Mouse (Mus musculus) embryonic stem cell, embryonic (primary cell): Measurements from ENCODE around the gene Plxna4.

Experiments
- CTCF ChIA-PET, 4 experiments: fragments of 300-600 bp in 2 of 4; fragments of 350-600 bp in 2 of 4; sonication (Branson Sonifier 250); formaldehyde crosslinking; loops; one replicate each; lab custom pipeline; 2022; ENCODE audit warnings: inconsistent platforms in 2 of 4; lab: Charles Lee
- POLR2A ChIA-PET, 4 experiments: fragments of 300-600 bp in 2 of 4; fragments of 350-600 bp in 2 of 4; sonication (Branson Sonifier 250); formaldehyde crosslinking; loops; one replicate each; lab custom pipeline; 2022; ENCODE audit warnings: antibody characterized with exemption in 4 of 4, inconsistent platforms in 1 of 4; lab: Charles Lee

Plxna4 gene

DNA sequence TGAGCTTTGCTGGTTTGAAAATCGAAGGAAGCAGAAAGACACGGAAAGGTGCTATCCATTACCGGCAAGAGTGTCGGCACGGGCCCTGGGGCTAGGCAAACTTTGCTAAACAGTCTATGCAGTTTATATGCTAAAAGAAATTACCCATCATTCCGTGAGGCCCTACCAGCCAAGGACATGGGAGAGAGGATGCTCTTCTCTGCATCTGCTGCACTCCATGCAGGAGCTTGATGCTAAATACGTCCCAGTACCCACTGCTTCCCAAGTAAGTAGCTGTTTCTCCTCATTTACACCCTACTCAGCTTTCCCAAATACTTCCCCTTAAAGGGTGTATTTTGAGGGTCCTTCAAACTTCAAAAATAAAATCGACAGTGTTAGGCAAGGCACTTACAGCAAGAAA lies 203.6 kb downstream of the Plxna4 start:
- ChIA-PET CTCF (no interaction called here), POLR2A (no interaction called here)

DNA sequence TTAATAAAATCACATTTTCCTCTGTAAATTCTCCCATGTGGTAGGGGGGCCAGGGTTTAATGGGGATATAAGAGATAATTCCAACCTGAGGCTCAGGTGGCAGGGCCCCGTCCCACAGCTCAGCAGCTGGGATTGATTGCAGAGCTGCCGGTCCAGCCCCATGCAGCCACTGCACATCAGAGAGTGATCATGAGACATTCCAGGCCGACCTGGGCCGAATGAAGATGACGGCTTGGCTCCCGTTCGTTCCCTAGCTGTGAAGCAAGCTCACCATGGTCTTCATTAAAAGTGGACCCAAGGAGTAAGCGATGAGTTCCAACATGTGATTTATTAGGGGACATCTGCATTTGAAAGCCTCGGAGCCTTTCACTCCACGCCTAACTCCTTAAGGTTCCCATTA lies 206.5 kb downstream of the Plxna4 start:
- CTCF ChIA-PET, result interaction anchor here in 1 of 4 experiments (0.6 kb wide), 1 partner anchor 1807 kb away, joined by 3 read pairs; no protein-coding TSS in a partner anchor
- POLR2A ChIA-PET, result no interaction called here

DNA sequence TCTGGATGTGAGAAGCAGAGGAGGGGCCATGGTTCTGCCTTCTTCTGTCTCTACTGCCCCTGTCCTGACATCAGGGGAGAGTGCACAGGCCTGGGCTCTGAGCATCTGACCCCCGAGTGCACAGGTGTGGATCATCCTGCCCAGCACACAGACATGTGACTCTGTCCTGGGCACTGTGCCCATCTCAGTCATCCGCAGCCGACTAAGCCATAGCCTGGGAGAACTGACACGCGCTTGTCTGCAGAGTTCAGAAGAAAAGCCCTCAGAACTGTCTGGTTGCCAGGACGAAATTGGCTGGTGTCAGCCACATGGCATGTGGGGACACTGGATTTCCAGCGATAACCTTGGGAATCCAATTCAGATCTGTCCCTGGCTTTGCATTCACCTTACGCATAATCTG lies 210.8 kb downstream of the Plxna4 start:
- ChIA-PET CTCF (interaction anchor here in 1 of 4 experiments (0.7 kb wide), 1 partner anchor 551 kb away, joined by 3 read pairs; no protein-coding TSS in a partner anchor), POLR2A (no interaction called here)

DNA sequence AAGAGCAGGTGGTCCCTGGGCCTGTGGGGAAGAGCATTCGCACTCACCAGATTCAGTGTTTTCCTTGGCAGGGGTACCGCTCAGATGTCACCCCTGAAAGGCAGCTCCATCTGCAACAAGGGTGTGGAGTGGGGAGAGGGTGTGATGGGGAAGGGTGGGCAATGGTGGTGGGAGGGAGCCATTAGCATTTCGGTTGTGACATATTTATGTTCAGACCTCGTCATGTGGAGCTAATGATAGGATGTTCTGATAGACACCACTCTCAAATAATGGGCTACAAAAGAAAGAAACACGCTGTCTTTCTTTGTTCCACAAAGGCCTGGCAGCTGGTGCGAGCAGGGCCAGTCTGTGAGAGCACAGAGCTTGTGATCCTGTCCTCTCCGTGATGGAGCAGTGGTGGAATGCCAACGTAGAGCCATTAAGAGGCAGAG lies 214.0 kb downstream of the Plxna4 start:
- CTCF ChIA-PET, result no interaction called here
- POLR2A ChIA-PET, result no interaction called here

DNA sequence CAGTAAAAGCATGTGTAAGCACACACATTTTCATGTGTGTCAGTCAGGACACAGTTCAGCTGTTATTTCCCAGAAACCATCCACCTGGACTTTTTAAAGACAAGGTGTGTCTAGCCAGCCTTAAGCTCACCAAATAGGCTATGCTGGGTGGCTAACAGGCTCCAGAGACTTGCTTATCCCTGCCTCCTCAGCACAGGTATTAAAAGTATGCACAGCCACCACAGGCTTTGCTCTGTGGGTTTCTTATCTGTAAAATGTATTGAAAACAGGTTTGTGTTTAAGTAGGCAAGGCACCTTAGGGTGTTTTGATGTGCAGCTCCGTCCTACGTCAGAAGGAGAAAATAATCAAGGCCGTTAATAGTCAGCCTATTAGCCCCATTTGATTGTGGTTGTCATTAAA lies 218.9 kb downstream of the Plxna4 start:
- CTCF ChIA-PET, result no interaction called here
- POLR2A ChIA-PET, result no interaction called here

DNA sequence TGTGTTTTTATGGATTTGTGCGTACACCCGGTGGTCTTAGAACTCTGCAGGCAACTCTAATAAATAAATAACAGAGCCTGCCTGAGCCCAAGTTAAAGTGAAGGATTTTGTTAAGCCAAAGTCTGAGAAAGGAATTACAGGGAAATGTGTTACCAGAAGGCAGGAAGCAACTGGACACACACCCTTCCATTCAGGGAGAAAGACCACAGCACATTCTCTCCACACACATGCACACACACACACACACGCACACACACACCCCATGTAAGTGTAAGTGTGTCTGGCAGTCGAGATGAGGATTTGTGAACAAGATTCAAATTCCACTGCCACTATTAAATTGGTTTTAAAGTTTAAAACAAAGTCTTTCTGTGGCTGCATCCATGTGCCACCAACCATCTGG lies 219.6 kb downstream of the Plxna4 start:
- ChIA-PET CTCF (no interaction called here), POLR2A (interaction anchor here in 1 of 4 experiments (0.6 kb wide), 1 partner anchor 1386 kb away, joined by 3 read pairs; no protein-coding TSS in a partner anchor)

DNA sequence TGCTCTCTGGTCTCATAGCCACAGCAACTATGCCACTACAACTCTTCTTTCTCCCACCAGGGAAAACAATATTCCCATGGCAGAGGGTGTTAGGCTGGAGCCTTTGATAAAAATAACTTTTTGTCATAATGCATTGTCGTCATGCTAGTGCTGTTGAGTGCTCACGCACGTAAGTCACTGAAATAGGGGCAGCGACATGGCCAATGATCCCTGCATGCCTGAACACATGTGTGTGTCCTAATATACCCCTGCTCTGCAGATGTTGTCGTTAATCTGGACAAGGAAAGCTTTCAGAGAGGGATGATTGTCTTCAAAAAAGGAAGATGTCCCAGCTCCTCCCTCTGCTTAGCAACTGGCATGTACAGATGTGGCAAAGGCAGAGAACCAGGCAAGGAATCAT lies 223.1 kb downstream of the Plxna4 start:
- CTCF ChIA-PET, result no interaction called here
- POLR2A ChIA-PET, result no interaction called here

DNA sequence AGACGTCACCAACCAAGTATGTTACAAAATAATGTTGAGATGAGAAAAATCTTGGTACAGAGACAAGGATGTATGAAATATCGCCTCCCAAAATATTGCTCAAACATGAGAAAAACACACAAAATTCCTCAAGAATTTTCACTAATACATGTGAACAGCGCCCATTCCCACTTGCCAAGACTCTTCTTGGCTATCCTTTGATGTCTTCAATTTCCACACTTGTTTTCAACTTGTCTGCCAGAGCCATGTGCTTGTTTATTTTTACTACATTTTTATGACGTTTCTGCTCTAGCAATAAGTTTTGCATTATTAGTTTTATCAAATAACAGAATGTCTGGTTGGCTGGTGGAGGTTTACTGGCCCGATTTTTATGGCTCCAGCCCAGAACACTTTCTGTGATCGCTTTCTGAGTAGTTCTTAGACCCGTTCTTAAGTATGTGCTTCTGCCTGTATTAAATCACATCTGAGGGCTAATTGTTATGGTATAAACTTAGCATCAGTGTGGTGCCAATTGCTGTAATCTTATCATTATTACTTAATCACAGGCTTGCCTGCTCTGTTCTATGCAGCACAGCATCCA lies 224.4 kb downstream of the Plxna4 start:
- CTCF ChIA-PET, result no interaction called here
- POLR2A ChIA-PET, result no interaction called here

DNA sequence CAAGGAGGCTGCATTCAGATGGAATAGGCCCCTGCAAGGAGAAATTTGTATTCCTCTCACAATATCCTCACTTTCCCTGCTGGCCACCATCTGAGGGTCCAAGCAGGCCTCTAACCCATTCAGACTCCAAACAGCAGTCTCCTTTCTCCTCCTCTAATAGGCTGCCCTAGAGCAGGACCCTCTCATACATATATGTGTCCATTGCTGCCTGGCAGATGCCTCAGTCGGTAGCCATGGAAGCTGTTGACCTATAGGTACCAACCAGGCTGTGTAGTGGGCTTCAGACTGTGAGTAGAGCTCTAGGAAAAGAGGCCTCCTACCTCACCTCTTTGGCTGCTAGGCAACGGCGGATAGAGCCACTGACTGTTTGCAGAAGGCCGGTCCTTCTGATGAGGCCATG lies 225.6 kb downstream of the Plxna4 start:
- CTCF ChIA-PET, result no interaction called here
- POLR2A ChIA-PET, result no interaction called here

DNA sequence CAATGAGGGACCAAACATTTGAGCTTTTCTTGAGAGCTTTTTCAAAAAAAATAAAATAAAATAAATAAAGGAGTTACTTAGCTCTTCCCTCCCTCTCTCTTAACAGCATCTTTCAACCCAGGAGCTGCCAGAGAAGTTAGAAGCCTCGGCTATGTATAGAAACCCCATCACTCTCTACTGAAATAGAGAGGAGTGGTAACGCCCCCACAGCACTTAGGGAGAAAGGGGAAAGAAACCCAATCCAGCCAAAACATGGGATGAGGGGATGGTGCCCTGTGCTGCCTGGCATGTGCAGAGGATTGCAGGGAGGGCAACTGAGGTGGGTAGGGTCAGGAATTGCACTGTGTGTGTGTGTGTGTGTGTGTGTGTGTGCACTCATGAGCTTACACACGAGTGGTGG lies 228.3 kb downstream of the Plxna4 start:
- CTCF ChIA-PET, result no interaction called here
- POLR2A ChIA-PET, result no interaction called here

DNA sequence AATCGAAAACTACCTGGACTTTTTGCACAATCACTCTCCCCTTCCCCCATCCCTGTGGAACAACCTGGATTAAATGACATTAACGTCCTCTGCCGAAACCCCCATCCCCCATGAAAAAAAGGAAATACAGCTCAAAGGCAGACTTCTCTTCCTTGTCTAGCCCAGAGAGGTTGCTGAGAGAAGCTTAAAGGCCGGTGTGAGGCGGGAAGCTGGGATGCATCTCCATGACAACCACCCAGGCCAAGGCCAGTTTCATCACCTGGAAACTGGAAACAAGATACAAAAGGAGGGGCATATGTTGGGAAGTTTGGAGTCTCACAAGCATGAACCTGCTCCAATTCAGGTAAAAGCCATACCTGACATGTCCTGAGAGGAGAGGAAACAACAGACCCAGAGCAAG lies 230.5 kb downstream of the Plxna4 start:
- POLR2A ChIA-PET, result interaction anchor here in 1 of 4 experiments (0.6 kb wide), 1 partner anchor 681 kb away, joined by 3 read pairs; no protein-coding TSS in a partner anchor
- CTCF ChIA-PET, result interaction anchor here in 1 of 4 experiments (0.7 kb wide), 1 partner anchor 420 kb away, joined by 3 read pairs; no protein-coding TSS in a partner anchor

DNA sequence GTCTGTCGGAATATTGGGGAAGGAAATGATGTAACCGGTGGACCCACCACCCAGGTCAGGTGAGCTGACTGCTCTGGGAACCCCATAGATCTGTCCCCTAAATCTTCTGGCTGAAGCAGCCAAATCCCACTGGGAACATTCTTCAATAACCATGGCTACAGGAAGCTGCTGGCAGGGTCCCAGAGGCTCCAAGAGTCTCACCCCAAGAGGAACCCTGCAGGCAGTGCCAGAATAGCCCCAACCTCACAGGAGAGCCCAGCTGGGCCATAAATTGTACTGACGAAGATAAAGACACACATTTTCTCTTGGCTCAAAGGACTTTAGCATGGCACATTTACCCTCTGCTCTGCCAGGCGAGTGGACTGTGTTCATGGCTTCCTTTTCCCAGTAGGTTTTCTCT lies 232.4 kb downstream of the Plxna4 start:
- CTCF ChIA-PET, result no interaction called here
- POLR2A ChIA-PET, result interaction anchor here in 1 of 4 experiments (0.6 kb wide), 1 partner anchor 910 kb away, joined by 3 read pairs; no protein-coding TSS in a partner anchor

DNA sequence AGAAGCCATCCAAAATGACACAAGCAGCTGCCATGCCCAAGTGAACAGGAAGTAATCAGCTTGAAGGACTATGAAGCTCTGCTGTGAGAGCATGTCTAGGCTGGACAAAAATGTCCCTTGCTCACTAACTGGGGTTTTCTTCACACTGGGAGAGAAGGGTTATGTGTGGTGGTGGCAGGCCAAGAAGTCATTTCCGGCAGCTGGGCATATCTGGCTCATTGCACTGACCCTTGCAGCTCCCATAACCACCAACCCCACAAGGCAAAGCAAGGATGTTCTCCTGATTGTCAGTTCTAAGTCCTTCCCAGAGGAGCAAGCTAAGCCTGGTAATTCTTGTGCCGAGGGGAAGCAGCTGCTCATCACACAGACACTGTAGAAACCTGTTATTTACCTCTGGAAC lies 239.0 kb downstream of the Plxna4 start:
- CTCF ChIA-PET, result interaction anchor here in 3 of 4 experiments (0.6 to 1.6 kb wide), 3 partner anchors 19 to 21 kb away, joined by 3 to 5 read pairs (median 3); no protein-coding TSS in a partner anchor

DNA sequence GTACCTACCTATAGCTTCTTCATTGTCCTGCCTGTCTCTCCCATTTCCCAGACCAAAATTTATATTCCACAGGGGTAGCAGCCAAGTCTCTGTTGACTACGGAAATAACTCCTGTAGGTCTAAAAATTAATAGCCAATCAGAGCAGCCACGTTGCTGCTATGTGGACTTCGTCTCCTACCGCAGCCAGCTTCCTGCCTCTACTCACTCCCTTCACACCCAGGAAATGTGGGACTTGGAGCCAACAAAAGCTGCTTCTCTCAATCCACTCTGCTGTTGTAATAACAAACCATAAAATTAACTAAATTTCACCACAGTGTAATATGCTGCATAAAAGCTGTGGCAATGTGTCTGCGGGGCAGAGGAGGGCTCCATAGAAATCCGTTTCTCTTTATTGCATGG lies 239.9 kb downstream of the Plxna4 start:
- CTCF ChIA-PET, result interaction anchor here in 3 of 4 experiments (0.6 to 1.6 kb wide), 3 partner anchors 20 to 28 kb away, joined by 3 to 5 read pairs (median 3); no protein-coding TSS in a partner anchor
- POLR2A ChIA-PET, result no interaction called here

More for the DNA sequence above, 239.0 kb downstream of the Plxna4 start:
- POLR2A ChIA-PET, result no interaction called here

DNA sequence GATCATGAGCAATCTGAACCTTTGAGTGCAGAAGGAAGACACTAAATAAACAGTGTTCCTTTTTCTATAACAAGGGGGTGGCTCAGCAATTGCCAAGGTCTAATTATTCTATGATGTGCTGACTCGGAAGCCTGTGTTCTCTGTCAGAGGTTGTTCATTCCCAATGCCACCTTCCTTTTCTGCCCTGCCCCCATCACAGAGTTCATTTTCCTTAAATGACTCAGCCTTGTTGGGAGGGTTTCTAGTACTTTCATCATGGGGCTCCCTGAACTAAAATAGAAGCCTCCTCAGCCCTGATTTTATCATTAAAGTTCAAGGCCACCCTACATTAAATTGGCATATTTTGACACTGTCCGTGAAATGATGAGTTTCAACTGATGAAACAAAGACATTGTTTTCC lies 242.0 kb downstream of the Plxna4 start:
- POLR2A ChIA-PET, result no interaction called here

DNA sequence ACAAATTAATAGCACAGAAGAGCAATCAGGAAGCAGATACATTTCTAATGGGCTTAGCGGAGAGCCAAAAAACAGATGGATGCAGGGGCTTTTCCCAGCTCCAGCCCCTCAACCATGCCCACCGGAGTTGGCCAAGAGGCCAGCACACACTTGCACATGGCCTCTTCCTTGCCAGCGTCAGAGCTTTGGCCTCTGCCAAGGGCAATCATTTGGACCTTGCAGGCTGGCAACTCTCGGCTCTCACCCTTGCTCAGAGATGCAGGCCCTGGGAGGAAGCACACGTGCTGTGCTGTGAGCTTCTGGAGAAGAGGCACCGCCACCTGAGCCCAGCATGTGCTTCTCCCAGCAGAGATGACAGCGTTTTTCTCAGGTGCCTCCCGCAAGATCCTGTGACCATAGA lies 245.3 kb downstream of the Plxna4 start:
- CTCF ChIA-PET, result interaction anchor here in 1 of 4 experiments (1.6 kb wide), 1 partner anchor 15 kb away, joined by 7 read pairs; no protein-coding TSS in a partner anchor
- POLR2A ChIA-PET, result interaction anchor here in 1 of 4 experiments (0.7 kb wide), 1 partner anchor 8 kb away, joined by 3 read pairs; no protein-coding TSS in a partner anchor

More for the DNA sequence above, 242.0 kb downstream of the Plxna4 start:
- CTCF ChIA-PET, result no interaction called here

DNA sequence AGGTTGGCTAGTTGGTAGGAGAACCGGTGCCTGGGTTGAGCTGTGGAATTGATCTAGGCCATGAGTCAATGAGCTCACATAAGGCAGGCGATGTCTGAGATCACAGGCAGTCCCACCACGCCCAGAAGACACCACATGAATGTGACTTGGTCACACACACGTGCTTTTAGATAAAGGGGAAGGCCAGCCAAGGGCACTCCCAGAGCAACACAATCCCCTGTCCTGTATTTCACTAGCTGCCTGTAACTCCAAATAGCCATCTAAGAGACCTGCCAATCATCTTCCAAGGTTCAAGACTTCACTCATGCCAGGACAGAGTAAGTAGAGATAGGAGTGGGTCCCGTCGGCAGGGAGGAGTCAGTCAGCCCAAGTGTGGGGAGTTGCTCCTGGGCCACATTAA lies 245.7 kb downstream of the Plxna4 start:
- ChIA-PET CTCF (interaction anchor here in 1 of 4 experiments (0.6 to 1.6 kb wide), 2 partner anchors 15 to 505 kb away, joined by 3 to 7 read pairs; no protein-coding TSS in a partner anchor), POLR2A (interaction anchor here in 1 of 4 experiments (0.7 kb wide), 1 partner anchor 9 kb away, joined by 3 read pairs; no protein-coding TSS in a partner anchor)

DNA sequence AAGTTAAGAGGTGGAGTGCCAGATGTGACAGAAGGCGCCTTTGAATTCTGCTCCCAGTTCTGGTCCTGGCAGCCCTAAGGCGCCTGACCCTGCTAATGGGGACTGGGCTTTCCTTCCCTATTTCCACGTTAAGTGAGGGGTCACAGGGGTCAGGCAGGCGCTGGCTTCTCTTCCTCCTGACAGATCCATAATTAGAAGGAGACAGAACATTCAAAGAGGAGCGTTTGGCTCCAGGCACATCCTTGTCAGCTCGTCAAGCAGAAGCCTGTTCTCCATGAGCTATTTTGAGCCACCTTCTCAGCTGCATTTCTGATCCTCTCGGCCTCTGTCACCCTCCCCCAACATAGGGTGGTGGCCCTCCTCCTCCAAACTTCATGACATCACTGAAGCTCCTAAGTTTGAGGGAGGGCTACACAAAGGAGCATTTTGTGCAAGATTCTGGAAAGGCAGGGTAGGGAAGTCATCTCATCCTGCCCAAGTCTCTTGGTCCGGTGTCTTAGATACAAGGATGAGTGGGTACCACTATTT lies 249.5 kb downstream of the Plxna4 start:
- ChIA-PET CTCF (interaction anchor here in 3 of 4 experiments (0.6 to 1.4 kb wide), 4 partner anchors 11 to 813 kb away, joined by 3 to 8 read pairs (median 6); no protein-coding TSS in a partner anchor), POLR2A (no interaction called here)

DNA sequence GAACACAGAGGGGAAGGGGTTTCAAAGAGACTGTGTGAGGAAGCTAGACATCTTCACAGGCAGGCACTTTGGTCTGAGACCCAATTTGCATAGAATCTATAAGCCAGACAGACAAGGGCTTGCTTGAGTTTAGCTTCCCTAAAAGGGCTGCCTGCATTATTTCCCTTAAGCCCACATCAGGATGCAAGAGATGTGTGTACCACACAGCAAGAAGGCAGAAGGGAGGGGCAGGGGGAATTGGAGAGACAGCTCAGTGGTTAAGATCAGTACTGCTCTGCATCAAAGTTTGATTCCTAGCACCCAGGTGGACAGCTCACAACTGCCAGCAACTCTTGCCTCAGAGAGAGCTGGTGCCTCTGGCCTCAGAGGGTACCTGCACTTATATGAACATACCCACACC lies 256.7 kb downstream of the Plxna4 start:
- ChIA-PET POLR2A (no interaction called here), CTCF (interaction anchor here in 2 of 4 experiments (0.9 to 1.0 kb wide), 3 partner anchors 260 to 492 kb away, joined by 3 read pairs; no protein-coding TSS in a partner anchor)
